Comparison of ENCODE assay signal across 23 mouse cellular contexts in genomic region chr5:118939336-118940039, GRCm38 (mm10).
DNase-seq lines count a peak whose midpoint lies in the region; ATAC-seq lines count a peak whose summit lies in the region.
"Had no signal": no experiment of that assay in that cellular context is flagged by ENCODE, and none has a peak within 500 bp of the region (broad histone marks: within the 10 kb centered on the region; RNA-seq: fewer than 3 reads in every experiment).

No protein-coding gene starts in this region.

- H3K27me3 ChIP-seq in embryonic facial prominence, embryonic 14.5 days (replicated peaks; ENCODE audit: control insufficient read depth, insufficient read depth, low read length) = no peaks in the 10 kb centered on the region
- H3K27me3 ChIP-seq in forebrain, embryonic 14.5 days (replicated peaks; ENCODE audit: control insufficient read depth, insufficient read depth, low read length) = no peaks in the 10 kb centered on the region
- H3K27me3 ChIP-seq: liver, embryonic 13.5 days had no signal

- no peaks in the 10 kb centered on the region for H3K9me3 ChIP-seq in embryonic facial prominence, embryonic 14.5 days (ENCODE audit: control insufficient read depth, low read length)
- H3K9me3 ChIP-seq in forebrain, embryonic 14.5 days (replicated peaks; ENCODE audit: control insufficient read depth, low read length) = no peaks in the 10 kb centered on the region
- H3K9me3 ChIP-seq: forebrain, embryonic 13.5 days; liver, embryonic 13.5 days; neural tube, embryonic 15.5 days had no signal

- DNase-seq in cerebellum, postnatal 14 days = peak; percentile 81 to 85
- DNase-seq in left cerebral cortex, postnatal 4 days = peak; percentile 86
- DNase-seq in left cerebral cortex, postnatal 10 days (ENCODE audit: extremely low spot score in 1 of 2, low spot score in 2 of 2) = no peak
- peak; percentile 70 for DNase-seq in embryonic facial prominence, embryonic 14.5 days (ENCODE audit: low spot score)
- DNase-seq in retina, postnatal 7 days (ENCODE audit: low read depth, low spot score) = peak; percentile 40
- no peak for DNase-seq in forebrain, embryonic 14.5 days (ENCODE audit: low spot score)
- DNase-seq: adrenal gland, postnatal 14 days; cerebellum, adult 9-10 months; gastrocnemius, postnatal 14 days; heart, adult 2 months; heart, postnatal 36 days; kidney, postnatal 4 days; liver, embryonic 13.5 days; lung, embryonic 14.5 days; lung, postnatal 4 days; right cerebral cortex, adult 18-20 months had no signal

- no peak overlapping the region for H3K27ac ChIP-seq in embryonic facial prominence, embryonic 14.5 days (replicated peaks; ENCODE audit: low read depth, low read length)
- no peak overlapping the region for H3K27ac ChIP-seq in forebrain, embryonic 14.5 days (ENCODE audit: low read depth, low read length)
- H3K27ac ChIP-seq: forebrain, embryonic 13.5 days; heart, adult 2 months; limb, embryonic 13.5 days; liver, embryonic 13.5 days; neural tube, embryonic 15.5 days had no signal

- no peak overlapping the region for H3K4me2 ChIP-seq in embryonic facial prominence, embryonic 14.5 days (ENCODE audit: low read depth, low read length)
- H3K4me2 ChIP-seq in forebrain, embryonic 14.5 days (ENCODE audit: low read length) = no peak overlapping the region
- H3K4me2 ChIP-seq: forebrain, embryonic 13.5 days; limb, embryonic 13.5 days; liver, embryonic 13.5 days; lung, embryonic 14.5 days; neural tube, embryonic 15.5 days had no signal

- no peak overlapping the region for H3K4me3 ChIP-seq in embryonic facial prominence, embryonic 14.5 days (ENCODE audit: low read depth, low read length)
- H3K4me3 ChIP-seq in forebrain, embryonic 14.5 days (ENCODE audit: low read depth, low read length) = no peak overlapping the region
- H3K4me3 ChIP-seq: forebrain, embryonic 13.5 days; heart, adult 2 months; limb, embryonic 13.5 days; liver, embryonic 13.5 days; neural tube, embryonic 15.5 days had no signal

- H3K36me3 ChIP-seq in embryonic facial prominence, embryonic 14.5 days (ENCODE audit: control insufficient read depth, insufficient read depth, low read length) = no peaks in the 10 kb centered on the region
- H3K36me3 ChIP-seq in forebrain, embryonic 14.5 days (ENCODE audit: control insufficient read depth, insufficient read depth, low read length) = no peaks in the 10 kb centered on the region
- H3K36me3 ChIP-seq: limb, embryonic 13.5 days; liver, embryonic 13.5 days; neural tube, embryonic 15.5 days had no signal

- H3K9ac ChIP-seq in embryonic facial prominence, embryonic 14.5 days (ENCODE audit: low read depth, low read length) = no peak overlapping the region
- H3K9ac ChIP-seq in forebrain, embryonic 14.5 days (ENCODE audit: low read length) = no peak overlapping the region
- H3K9ac ChIP-seq: forebrain, embryonic 13.5 days; limb, embryonic 13.5 days; liver, embryonic 13.5 days; lung, embryonic 14.5 days; neural tube, embryonic 15.5 days had no signal

- H3K4me1 ChIP-seq in embryonic facial prominence, embryonic 14.5 days (ENCODE audit: control insufficient read depth, insufficient read depth, low read length) = no peaks in the 10 kb centered on the region; the same call in 1 of the 2 replicates
- no peaks in the 10 kb centered on the region for H3K4me1 ChIP-seq in forebrain, embryonic 14.5 days (ENCODE audit: control insufficient read depth, insufficient read depth, low read length)
- H3K4me1 ChIP-seq: liver, embryonic 13.5 days had no signal

- ATAC-seq in cerebellum, adult (ENCODE audit: insufficient number of reproducible peaks, low FRiP score, low TSS enrichment) = no peak
- peak; percentile 57; the same call in 1 of the 2 replicates for ATAC-seq in embryonic facial prominence, embryonic 14.5 days (ENCODE audit: low read depth)
- no peak for ATAC-seq in forebrain, embryonic 14.5 days
- ATAC-seq: activated CD4-positive, CD25-positive, alpha-beta regulatory T cell, adult 4 months; CD4-positive, CD25-positive, alpha-beta regulatory T cell, adult 4 months; forebrain, embryonic 13.5 days; intestine, embryonic 16.5 days had no signal

- intact Hi-C loops in left cerebral cortex, postnatal 4 days (cut with DNase I) = loop anchor here (10.0 kb wide), 1 partner anchor 1125 kb away; no protein-coding TSS in a partner anchor
- intact Hi-C loops in left cerebral cortex, postnatal 10 days (cut with DNase I) = no loop called here

- 67% methylated on average over 12 of the region's 12 CpGs for WGBS in embryonic facial prominence, embryonic 14.5 days
- WGBS in forebrain, embryonic 14.5 days = 91% methylated on average over 12 of the region's 12 CpGs

Comparison
In these comparisons a context has a peak if more than half of its experiments do, and no peak if none do; other contexts are left out.
1. DNase-seq: peak in cerebellum, postnatal 14 days (2 of 2), left cerebral cortex, postnatal 4 days (single experiment), embryonic facial prominence, embryonic 14.5 days (single experiment) and retina, postnatal 7 days (single experiment); none in left cerebral cortex, postnatal 10 days (0 of 2) and forebrain, embryonic 14.5 days (single experiment).